Mouse (Mus musculus): ENCODE measurements around the gene Syngr3.

- TF ChIP-seq POLR2A (IDR thresholded peaks at IDR 0.05; ENCODE audit: borderline replicate concordance, extremely low read depth, insufficient read depth, insufficient read length, poor library complexity, severe bottlenecking), result no peak
- TF ChIP-seq CTCF (IDR thresholded peaks at IDR 0.05; ENCODE audit: borderline replicate concordance, extremely low read depth, insufficient read depth, insufficient read length), result no peak
Measured at GRCm38 (mm10) chr17:24723881-24724180, 34.1 kb upstream of the Syngr3 start.

Data from brain, embryonic 14.5 days (tissue).